ENCODE assay signal across 8 mouse cellular contexts in genomic region chr3:119256516-119256915, GRCm38 (mm10).
DNase-seq lines count a peak whose midpoint lies in the region; ATAC-seq and TF ChIP-seq lines count a peak whose summit lies in the region.
"Had no signal": no experiment of that assay in that cellular context is flagged by ENCODE, and none has a peak within 500 bp of the region (broad histone marks: within the 10 kb centered on the region; RNA-seq: fewer than 3 reads in every experiment).

No protein-coding gene starts in this region.

- H3K27me3 ChIP-seq in kidney, adult 2 months (replicated peaks; ENCODE audit: control insufficient read depth, insufficient read depth, low read length): no peaks in the 10 kb centered on the region
- no peaks in the 10 kb centered on the region for H3K27me3 ChIP-seq in kidney, embryonic 16.5 days (ENCODE audit: insufficient read depth, low read length)
- no peaks in the 10 kb centered on the region for H3K27me3 ChIP-seq in heart, embryonic 12.5 days (replicated peaks)

- no peak for TF ChIP-seq POLR2A in kidney, adult 2 months (IDR thresholded peaks at IDR 0.05; ENCODE audit: low read depth, low read length)

- peak; percentile 33 for TF ChIP-seq CTCF in kidney, adult 2 months (conservative IDR thresholded peaks at IDR 0.05; ENCODE audit: insufficient read depth, insufficient read length, low read depth, low read length)

- no peak overlapping the region for H3K9ac ChIP-seq in kidney, embryonic 16.5 days (replicated peaks; ENCODE audit: low read length)
- no peak overlapping the region for H3K9ac ChIP-seq in ES-E14 (ENCODE audit: insufficient read depth, low read depth, low read length, poor library complexity, severe bottlenecking)
- no peak overlapping the region for H3K9ac ChIP-seq in heart, embryonic 12.5 days

- H3K36me3 ChIP-seq in kidney, adult 2 months (ENCODE audit: control insufficient read depth, insufficient read depth, low read length): no peaks in the 10 kb centered on the region
- no peaks in the 10 kb centered on the region for H3K36me3 ChIP-seq in kidney, embryonic 16.5 days (ENCODE audit: insufficient read depth, low read length)
- H3K36me3 ChIP-seq in ES-E14 (ENCODE audit: control insufficient read depth, insufficient read depth, low read length, poor library complexity, severe bottlenecking): no peaks in the 10 kb centered on the region
- no peaks in the 10 kb centered on the region for H3K36me3 ChIP-seq in heart, embryonic 12.5 days

- H3K4me2 ChIP-seq in kidney, embryonic 16.5 days (replicated peaks; ENCODE audit: low read depth, low read length): no peak overlapping the region
- H3K4me2 ChIP-seq in heart, embryonic 12.5 days: no peak overlapping the region

- WGBS in kidney, adult 2 months: 50% methylated on average over 5 of the region's 5 CpGs
- WGBS in kidney, embryonic 16.5 days: 57% methylated on average over 5 of the region's 5 CpGs
- WGBS in heart, embryonic 12.5 days: 49% methylated on average over 5 of the region's 5 CpGs

- no peak overlapping the region for H3K27ac ChIP-seq in kidney, adult 2 months (ENCODE audit: insufficient read depth, low read depth, low read length)
- H3K27ac ChIP-seq in kidney, embryonic 16.5 days (ENCODE audit: low read length): no peak overlapping the region
- H3K27ac ChIP-seq in ES-E14 (ENCODE audit: insufficient read depth, low read depth, low read length, poor library complexity, severe bottlenecking): no peak overlapping the region
- no peak overlapping the region for H3K27ac ChIP-seq in heart, embryonic 12.5 days (ENCODE audit: poor library complexity, severe bottlenecking)

- ATAC-seq in kidney, embryonic 16.5 days (ENCODE audit: low FRiP score, low TSS enrichment): no peak
- no peak for ATAC-seq in heart, embryonic 12.5 days (ENCODE audit: insufficient number of reproducible peaks, low FRiP score)
- ATAC-seq: forebrain, embryonic 16.5 days had no signal

- H3K4me1 ChIP-seq in kidney, adult 2 months (ENCODE audit: control insufficient read depth, insufficient read depth, low read length): no peaks in the 10 kb centered on the region
- no peaks in the 10 kb centered on the region for H3K4me1 ChIP-seq in kidney, embryonic 16.5 days (ENCODE audit: insufficient read depth, low read length)
- H3K4me1 ChIP-seq in ES-E14 (ENCODE audit: control insufficient read depth in 2 of 2, insufficient read depth in 2 of 2, low read length in 2 of 2, poor library complexity in 1 of 2): no peaks in the 10 kb centered on the region
- peaks cover 8% of the 10 kb centered on the region; the same call in 1 of the 2 replicates for H3K4me1 ChIP-seq in heart, embryonic 12.5 days (replicated peaks)

- DNase-seq in kidney, adult 2 months: peak; percentile 5
- DNase-seq in ES-E14 (ENCODE audit: low read depth, low spot score) (peak; percentile 8), R1 (ENCODE audit: low read depth, low spot score) (peak; percentile 14)
- peak; percentile 9 to 11 for DNase-seq in left cerebral cortex, adult 18-20 months (ENCODE audit: low spot score in 2 of 2)
- no peak for DNase-seq in urinary bladder, postnatal 36 days (ENCODE audit: low spot score in 2 of 2)

- no peaks in the 10 kb centered on the region for H3K9me3 ChIP-seq in kidney, embryonic 16.5 days (ENCODE audit: low read length)
- H3K9me3 ChIP-seq in ES-E14 (ENCODE audit: control insufficient read depth, insufficient read depth, low read depth, low read length): no peaks in the 10 kb centered on the region
- no peaks in the 10 kb centered on the region for H3K9me3 ChIP-seq in heart, embryonic 12.5 days (replicated peaks)

- in situ Hi-C loops in ES-E14 (cut with MboI; ENCODE audit: low sequenced_read_pairs in 2 of 2, unreplicated experiment in 2 of 2): no loop called here

- no peak overlapping the region for H3K4me3 ChIP-seq in kidney, adult 2 months (ENCODE audit: insufficient read depth, low read depth, low read length)
- H3K4me3 ChIP-seq in kidney, embryonic 16.5 days (ENCODE audit: low read length): no peak overlapping the region
- no peak overlapping the region for H3K4me3 ChIP-seq in ES-E14 (ENCODE audit: insufficient read depth in 1 of 2, low read depth in 1 of 2, low read length in 2 of 2, poor library complexity in 1 of 2, severe bottlenecking in 1 of 2)
- H3K4me3 ChIP-seq in heart, embryonic 12.5 days: no peak overlapping the region

TF ChIP-seq in ES-E14, 5 proteins besides CTCF, POLR2A, EP300 and RAD21:
- no peak for TF ChIP-seq MAFK (IDR thresholded peaks at IDR 0.05; ENCODE audit: insufficient read depth, low read depth, low read length)
- TF ChIP-seq ZNF384 (IDR thresholded peaks at IDR 0.05; ENCODE audit: low read depth, low read length): no peak
- TF ChIP-seq CHD2 (IDR thresholded peaks at IDR 0.05; ENCODE audit: low read depth, low read length): no peak
- no peak for TF ChIP-seq ZC3H11A (IDR thresholded peaks at IDR 0.05; ENCODE audit: borderline replicate concordance, low read depth, low read length)
- TF ChIP-seq HCFC1 (IDR thresholded peaks at IDR 0.05; ENCODE audit: borderline replicate concordance, insufficient read depth, low read length): no peak

Comparison
In these comparisons a context has a peak if more than half of its experiments do, and no peak if none do; other contexts are left out.
1. DNase-seq: peak in kidney, adult 2 months (single experiment), ES-E14 (single experiment), R1 (single experiment) and left cerebral cortex, adult 18-20 months (2 of 2); none in urinary bladder, postnatal 36 days (0 of 2).